Mouse (Mus musculus) embryonic fibroblast, embryonic 13.5 days (primary cell): Measurements from ENCODE around the gene Gm20388.
"Not testable (repeated sequence)": the region's sequence is repeated elsewhere in the genome, so short reads cannot be mapped to it uniquely, and the experiment has no call there.

Experiments used
- CTCF ChIP-seq: IDR thresholded peaks from 2 replicates; pipeline ENCODE4 v1.5.1; 2011; ENCODE audit warnings: mild to moderate bottlenecking, control low read depth, low read length, moderate library complexity, borderline replicate concordance; ENCODE audit not compliant: insufficient read depth
- POLR2A ChIP-seq: IDR thresholded peaks from 2 replicates; pipeline ENCODE4 v1.6.1; 2011; ENCODE audit warnings: low read depth, mild to moderate bottlenecking, control low read depth, low read length, moderate library complexity

DNA sequence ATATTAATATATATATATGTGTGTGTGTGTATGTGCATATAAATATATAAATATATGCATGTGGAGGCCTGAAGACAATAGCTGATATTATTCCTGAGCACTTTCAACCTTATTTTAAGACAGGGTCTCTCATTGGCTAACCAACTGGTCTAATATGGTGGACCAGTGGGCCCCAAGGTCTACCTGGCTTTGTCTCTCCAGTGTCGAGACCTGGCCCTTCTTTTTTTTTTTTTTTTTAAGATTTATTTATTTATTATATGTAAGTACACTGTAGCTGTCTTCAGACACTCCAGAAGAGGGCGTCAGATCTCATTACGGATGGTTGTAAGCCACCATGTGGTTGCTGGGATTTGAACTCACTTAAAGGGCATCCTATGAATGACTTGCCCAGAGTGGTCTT lies 2721.5 kb downstream of the Gm20388 start:
- TF ChIP-seq POLR2A, CTCF: not testable (repeated sequence)
